Mouse (Mus musculus) spleen, adult 2 months (tissue): ENCODE data around the gene Gm13694.

ENCODE experiments used
- CTCF ChIP-seq: fragments of 200-500 bp; IDR thresholded peaks from 2 replicates; pipeline ENCODE4 v1.5.1; 2011; ENCODE audit warnings: mild to moderate bottlenecking, inconsistent platforms; ENCODE audit not compliant: insufficient read depth, insufficient read length, insufficient replicate concordance; ENCODE audit errors: extremely low read depth
- POLR2A ChIP-seq: fragments of 200-500 bp; IDR thresholded peaks from 2 replicates; pipeline ENCODE4 v1.6.1; 2011; ENCODE audit warnings: low read depth, low read length, inconsistent platforms

GRCm38 (mm10) chr2:84019519-84020305 is 41.0 kb downstream of the Gm13694 start:
- TF ChIP-seq POLR2A (no peak), CTCF (no peak)
